Mouse (Mus musculus) cerebellum, adult 18-20 months (tissue): Measurements from ENCODE around the gene Cuedc1.

ENCODE experiments used
- DNase-seq, 2 experiments: peaks; one replicate each; pipeline ENCODE4 v3.0.0; 2021

Cuedc1 gene

DNA sequence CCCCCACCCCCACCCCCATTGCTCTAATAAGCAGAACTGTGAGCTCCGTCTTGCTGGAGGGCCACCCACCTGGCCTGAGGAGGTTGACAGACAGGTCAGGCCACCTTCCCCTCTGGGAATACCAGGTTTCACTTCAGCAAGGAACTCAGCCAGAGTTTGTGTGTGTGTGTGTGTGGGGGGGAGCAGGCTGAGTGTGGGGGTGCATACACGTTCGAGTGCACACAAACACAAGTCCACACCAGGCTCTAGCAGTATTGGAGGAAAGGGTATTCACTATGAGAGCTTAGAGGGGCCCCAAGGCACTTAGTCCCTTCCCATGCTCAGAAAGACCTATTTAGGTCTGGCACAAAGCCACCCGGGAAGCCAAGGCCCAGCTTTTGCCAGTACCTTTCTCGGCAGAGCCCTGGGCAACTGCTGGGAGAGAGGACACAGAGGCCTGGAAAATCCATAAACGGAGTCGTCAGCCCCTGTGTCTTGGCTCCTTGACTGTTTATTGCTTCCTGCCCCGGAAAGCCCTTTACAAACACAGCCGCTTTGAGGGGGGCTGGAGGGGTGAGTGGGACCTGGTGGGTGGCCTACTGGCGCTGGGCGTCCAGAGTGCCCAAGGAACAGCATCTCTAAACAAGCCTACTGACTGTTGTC lies 50.9 kb downstream of the Cuedc1 start:
- DNase-seq: peak; percentile 72 to 74

DNA sequence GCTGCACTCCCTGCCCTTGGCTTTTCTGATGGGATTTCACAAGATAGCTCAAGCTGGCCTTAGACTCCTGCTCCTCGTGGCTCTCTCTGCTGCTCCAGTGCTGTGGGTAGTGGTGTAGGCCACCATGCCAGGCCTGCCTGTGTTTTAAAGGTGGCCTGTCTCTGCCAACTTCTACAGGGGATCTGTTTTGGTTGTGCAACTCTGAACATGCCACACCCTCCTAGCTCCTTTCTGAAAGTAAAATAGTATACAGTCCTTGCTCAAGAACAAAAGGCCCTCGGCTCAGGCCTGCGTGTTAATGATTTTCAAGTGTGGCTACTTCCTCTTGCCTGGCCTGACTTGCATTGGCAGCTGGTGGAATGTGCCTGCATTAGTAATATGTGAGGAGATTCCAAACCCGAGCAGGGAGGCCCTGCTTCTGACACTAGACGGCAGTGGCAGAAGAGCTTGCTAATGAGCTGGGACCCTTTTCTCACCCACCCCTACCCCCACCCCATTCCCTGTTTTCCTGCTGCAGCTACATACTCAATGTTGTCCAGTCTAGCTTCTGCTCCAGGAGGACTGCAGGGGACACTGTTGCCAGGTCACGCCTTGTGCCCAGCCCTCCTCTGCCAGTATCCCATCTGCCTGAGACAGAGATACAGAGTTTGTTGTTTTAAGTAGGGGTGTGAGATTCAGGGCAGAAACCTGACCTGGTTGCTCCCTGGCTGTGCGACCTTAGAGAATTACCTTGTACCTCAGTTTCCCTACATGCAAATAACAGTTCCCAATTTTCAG lies 53.7 kb downstream of the Cuedc1 start:
- no peak for DNase-seq

DNA sequence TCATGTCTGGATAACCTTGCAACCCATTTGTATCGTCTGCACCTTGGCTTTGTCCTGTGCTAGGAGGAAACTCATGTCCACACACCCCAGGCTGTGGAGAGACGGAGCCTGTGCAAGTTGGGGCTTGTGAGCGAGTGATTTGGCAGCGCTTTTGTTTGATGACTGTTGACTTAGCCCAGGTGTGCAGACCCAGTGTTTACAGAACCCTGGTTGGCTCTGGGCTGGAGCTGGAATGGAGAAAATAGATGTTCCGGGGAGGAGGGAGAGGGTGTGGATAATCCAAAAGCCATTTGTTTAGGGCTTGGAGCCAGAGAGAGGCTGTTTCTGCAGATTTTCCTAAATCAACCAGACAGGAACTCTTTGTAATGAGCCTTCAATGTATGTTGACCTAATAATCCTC lies 56.0 kb downstream of the Cuedc1 start:
- no peak for DNase-seq

DNA sequence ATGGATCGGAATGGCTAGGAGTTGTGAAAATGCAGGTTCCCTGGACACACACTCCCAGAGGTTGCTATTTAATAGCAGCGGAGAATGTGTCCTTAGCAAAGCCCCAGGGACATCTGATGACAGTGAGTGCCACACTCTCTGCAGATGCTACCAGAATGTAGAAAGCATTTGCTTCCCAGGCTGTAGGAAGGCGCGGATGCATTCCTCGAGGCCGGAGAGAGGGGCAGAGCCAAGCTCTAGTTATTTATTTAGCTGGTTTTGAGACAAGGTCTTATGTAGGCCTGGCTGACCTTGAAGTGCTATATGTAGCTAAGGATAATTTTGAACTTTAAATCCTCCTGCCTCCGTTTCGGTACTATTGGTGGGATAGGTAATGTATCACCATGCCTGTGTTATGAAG lies 56.6 kb downstream of the Cuedc1 start:
- DNase-seq: no peak

DNA sequence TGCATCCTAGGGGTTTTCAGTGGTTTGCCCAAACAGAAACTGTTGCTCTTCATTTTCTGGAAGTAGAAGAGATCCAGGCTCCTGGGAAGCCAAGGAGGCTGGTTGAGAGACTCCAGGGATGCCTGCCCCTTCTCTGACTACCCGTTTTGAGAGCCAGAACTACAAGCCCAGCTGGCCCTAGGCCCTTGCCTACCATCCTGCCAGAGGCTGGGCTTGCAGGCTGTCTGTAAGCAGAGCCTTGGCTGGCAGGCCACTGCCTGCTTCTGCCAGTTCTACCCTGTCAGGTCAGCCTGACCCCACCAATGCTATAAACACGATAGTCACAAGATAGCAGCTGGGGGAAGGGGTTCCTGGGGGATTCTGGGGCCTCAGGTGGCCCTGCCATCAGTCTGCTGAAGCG lies 57.6 kb downstream of the Cuedc1 start:
- peak; percentile 54 to 60 for DNase-seq

GRCm38 (mm10) chr11:88155998-88156397 lies 58.1 kb downstream of the Cuedc1 start:
- DNase-seq: no peak

DNA sequence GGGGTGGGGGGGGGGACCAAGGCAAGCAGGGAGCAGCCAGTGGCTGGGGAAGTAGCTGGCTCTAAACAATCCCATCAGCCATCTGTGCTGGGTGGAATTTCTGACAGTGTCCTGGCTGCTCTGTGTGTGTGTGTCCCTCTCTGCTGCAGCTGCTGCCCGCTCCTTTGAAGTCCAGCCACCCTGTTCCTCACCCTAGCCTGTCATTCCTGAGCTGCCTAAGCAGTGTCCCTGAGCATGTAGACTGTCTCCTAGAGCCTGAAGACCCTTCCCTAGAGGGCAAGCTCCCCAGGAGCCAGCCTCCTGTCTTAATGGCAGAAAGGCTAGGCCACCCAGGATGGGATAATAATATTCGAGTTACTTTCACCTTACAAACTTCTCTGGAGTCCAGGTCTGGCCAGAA lies 58.5 kb downstream of the Cuedc1 start:
- DNase-seq: no peak

- DNase-seq: peak; percentile 63 to 71
These were observed 61.0 kb downstream of the Cuedc1 start for GRCm38 (mm10) chr11:88158842-88159246.

DNA sequence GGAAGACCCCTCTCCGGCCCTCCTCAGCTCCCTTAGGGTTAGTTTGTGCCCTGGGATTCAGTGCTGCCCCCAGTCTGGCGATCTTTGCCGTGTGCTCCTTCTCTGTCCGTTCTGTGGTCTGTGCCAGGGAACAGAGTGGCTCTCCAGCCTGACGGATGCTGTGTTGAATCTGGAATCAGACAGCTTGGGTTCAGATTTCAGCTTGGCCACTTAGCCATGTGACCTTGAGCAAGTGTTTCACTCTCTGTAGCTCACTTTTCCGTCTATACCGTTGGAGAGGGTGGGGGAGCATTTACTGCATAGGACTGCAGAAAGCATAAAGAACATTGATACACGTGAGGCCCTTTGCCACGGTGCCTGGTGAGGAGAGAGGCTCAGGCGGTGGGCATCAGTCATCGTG lies 61.5 kb downstream of the Cuedc1 start:
- DNase-seq: peak in 1 of 2 experiments; percentile 30

DNA sequence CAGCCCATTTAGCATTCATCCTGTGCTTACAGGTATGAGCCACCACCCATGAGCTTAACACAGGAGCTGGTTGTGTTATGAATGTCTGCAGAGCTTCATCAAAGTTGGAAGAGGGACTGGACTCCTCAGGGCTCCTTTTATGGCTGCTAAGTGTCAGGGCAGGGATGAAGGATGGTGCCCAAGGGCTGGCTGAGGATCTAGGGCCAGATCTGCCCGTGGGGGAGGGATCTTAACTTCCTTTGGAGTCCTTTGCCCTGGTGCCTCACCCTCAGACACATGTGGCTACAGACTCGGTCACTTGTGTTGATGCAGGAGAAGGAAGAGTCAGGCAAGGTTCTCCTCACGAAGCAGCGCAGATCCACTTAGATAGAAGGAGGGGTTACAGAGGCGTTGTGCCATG lies 62.5 kb downstream of the Cuedc1 start:
- no peak for DNase-seq

GRCm38 (mm10) chr11:88161051-88161581 lies 63.3 kb downstream of the Cuedc1 start:
- DNase-seq: peak; percentile 78 to 79

DNA sequence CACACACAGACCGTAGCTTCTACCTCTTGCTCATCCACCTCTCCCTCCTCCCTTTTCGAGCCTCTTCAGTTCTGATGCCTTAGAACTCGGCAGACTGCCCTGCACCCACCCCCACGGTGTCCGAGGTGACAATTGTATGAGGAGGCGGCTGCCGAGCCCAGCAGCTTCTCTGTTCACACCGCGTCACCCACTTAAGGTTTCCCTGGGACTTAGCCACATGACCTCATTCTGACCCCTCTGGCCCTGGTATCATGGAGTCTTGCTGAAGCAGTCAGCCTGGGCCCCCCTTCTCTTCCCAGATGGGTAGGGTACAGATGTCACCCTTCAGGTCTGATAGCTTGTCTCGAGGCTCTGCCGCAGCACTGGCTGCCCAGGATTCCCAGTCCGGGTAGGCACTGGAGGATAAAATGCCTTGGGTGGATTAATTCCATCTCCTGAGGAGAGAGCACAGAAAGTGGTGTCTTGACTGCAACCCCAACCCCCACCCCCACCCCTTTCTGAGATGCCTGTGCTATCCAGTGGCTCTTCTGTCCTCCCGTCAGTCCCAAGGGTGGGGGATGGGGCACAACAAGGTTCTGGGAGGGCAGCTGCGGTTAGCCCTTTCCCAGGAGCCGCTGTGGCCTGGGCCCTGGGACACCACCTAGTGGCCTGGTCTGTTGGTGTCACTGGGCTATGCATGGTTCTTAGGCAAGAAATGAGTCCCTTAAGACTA lies 63.9 kb downstream of the Cuedc1 start:
- DNase-seq: peak; percentile 94 to 96

DNA sequence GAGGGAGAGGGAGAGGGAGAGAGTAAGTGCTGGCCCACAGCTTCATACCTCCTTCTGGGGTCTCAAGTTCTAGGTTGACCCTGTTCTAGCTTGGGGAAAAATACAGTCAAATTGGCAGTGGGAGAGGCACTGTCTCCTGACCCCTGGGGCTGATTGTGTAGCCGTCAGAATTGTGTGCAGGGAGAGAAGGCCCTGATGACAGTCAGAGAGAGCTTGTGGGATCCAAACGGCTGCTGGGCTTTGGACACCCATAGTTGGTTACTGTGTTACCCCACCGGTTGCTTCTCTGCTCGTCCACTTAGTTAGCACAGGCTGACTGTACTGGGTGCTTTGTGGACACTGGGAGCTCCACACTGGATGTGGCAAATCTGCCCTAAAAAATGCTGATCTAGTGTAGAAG lies 64.9 kb downstream of the Cuedc1 start:
- DNase-seq: no peak

DNA sequence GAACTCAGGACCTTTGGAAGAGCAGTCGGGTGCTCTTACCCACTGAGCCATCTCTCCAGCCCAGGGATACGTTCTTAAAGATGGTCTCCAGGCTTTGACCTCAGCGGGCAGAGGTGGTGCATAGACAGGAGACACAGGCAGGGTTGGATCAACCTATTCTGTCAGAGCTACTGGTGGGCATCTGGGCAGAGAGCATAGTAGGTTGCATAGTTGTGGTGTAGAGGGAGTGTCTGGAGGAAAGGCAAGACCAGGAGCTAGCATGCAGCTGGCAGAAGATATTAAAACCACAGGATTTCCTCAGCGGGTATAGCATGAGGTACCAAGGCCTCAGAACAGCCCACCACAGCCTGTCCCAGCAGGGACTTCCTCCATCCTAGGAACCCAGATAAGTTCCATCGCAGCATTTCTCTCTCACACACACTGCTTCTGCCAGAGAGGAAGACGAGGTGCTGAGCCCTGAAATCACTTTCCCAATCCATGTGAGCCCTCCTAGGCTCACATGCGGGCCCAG lies 66.4 kb downstream of the Cuedc1 start:
- no peak for DNase-seq

GRCm38 (mm10) chr11:88164801-88165377 lies 67.0 kb downstream of the Cuedc1 start:
- DNase-seq: peak; percentile 68 to 76

GRCm38 (mm10) chr11:88165683-88166364 lies 68.0 kb downstream of the Cuedc1 start:
- no peak for DNase-seq

DNA sequence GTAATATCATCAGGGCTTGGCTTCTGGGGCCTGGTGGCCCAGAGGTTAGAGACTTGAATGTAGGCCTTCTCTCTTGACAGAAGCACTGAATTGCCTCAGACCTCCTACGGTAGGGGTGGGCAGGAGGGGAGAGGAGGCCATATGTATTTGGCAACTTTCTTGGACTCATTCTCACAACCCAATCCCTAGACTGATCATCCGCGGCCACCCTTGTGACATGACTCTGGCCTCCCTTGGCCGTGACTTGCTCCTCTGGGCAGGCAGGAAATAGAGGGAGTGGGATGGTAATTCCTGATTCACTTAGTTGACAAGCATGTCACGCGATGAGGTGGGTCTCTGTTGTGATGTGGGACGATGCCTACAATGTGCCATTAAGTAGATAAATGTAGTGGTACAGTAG lies 68.6 kb downstream of the Cuedc1 start:
- no peak for DNase-seq

DNA sequence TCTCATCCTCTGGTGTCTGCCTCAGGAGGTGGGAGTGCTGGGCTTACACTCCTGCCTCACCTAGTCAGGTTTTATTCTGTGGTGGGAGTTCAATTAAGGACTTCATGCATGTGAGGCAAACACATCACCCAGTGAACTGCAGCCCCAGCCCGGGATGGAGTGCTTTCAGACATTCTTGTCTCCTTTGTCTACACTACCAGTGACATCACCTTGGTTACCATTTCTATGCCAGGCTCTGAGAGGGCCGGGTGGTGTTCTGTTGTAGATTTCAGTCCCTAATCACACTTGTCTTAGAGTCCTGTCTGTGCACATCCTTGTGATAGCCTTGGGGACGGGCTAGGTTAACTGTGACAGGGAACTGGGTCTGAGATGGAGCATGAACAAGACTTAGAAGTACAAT lies 70.8 kb downstream of the Cuedc1 start:
- no peak for DNase-seq

DNA sequence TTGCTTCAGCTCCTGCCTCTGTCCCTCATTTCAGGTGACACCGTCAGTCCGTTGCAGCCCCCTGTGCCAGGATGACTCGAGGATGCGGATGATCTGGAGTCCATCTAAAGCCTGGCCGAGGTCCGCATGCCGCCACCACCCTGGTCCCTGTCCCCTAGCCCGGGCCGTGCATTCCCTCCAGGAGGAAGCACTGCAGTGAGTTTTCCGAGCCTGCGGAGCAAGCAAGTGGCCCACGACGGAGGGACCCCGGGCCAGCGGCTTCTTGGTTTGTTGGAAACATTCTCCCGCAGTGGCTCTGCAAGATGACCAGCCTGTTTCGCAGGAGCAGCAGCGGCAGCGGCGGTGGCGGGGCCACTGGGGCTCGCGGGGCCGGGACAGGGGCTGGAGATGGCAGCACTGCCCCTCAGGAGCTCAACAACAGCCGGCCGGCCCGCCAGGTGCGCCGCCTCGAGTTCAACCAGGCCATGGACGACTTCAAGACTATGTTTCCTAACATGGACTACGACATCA lies 71.7 kb downstream of the Cuedc1 start:
- DNase-seq: no peak

DNA sequence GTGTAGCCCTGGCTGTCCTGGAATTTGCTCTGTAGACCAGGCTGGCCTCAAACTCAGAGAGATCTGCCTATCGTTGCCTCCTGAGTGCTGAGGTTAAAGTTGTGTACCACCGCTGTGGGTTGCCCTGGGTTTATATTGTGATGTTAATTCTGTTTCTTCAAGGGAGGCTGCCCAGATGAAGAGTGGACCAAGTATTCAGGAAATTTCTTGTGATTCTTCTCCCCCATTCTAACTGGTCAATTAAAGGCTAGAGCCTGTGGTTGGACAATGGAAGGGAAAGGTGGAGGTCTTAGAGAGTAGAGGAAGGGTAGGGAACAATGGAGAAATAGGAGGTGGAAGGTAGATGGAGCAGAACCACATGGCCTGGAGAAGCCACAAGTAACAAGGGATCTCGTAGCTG lies 72.7 kb downstream of the Cuedc1 start:
- DNase-seq: no peak

GRCm38 (mm10) chr11:88171876-88172442 lies 74.1 kb downstream of the Cuedc1 start:
- DNase-seq: peak; percentile 50 to 60
